Mouse (Mus musculus) forebrain, embryonic 12.5 days (tissue): ENCODE results near the gene Tmprss13. TPM values are rescaled to one million over a fixed set of nuclear protein-coding genes. Genes with fewer than 3 reads are reported as not detected.
A peak's percentile ranks its signal among the peaks of the same experiment; 100 is the strongest.

ENCODE experiments used
- ATAC-seq: fragments of 200-750 bp; cut with Nextera tagmentation; 2 replicates; pipeline ENCODE4 v1.8.0; 2017; ENCODE audit warnings: moderate TSS enrichment; ENCODE audit not compliant: low FRiP score
- H3K27ac ChIP-seq: fragments of 300-500 bp; sonication (generic); 2 replicates; pipeline ENCODE4 v1.5.1; 2016; ENCODE audit warnings: mild to moderate bottlenecking
- H3K27me3 ChIP-seq: fragments of 300-500 bp; sonication (generic); 2 replicates; pipeline ENCODE4 v1.6.1; 2016; ENCODE audit warnings: mild to moderate bottlenecking
- H3K36me3 ChIP-seq: fragments of 300-500 bp; sonication (generic); replicated peaks from 2 replicates; pipeline ENCODE4 v1.6.1; 2016; ENCODE audit warnings: mild to moderate bottlenecking
- H3K4me1 ChIP-seq: fragments of 300-500 bp; sonication (generic); 2 replicates; pipeline ENCODE4 v1.6.1; 2016
- H3K4me2 ChIP-seq: fragments of 300-500 bp; sonication (generic); 2 replicates; pipeline ENCODE4 v1.6.1; 2016; ENCODE audit warnings: mild to moderate bottlenecking, moderate library complexity
- H3K4me3 ChIP-seq: fragments of 300-500 bp; sonication (generic); replicated peaks from 2 replicates; pipeline ENCODE4 v1.5.1; 2016; ENCODE audit warnings: mild to moderate bottlenecking
- H3K9ac ChIP-seq: fragments of 300-500 bp; sonication (generic); 2 replicates; pipeline ENCODE4 v1.6.1; 2016; ENCODE audit warnings: mild to moderate bottlenecking
- H3K9me3 ChIP-seq: fragments of 300-500 bp; sonication (generic); 2 replicates; pipeline ENCODE4 v1.6.1; 2016
- WGBS: fragments of 180-500 bp; shearing (Covaris S2); methylation state at CpG from one replicate; pipeline ENCODE4 v1.1.7; 2016; 5-methylcytosine and 5-hydroxymethylcytosine counted together
- polyA plus RNA-seq: library from polyadenylated mRNA; unstranded; fragments of >200 nt; fragmentation: Nextera tagmentation; extraction: Ambion mirVana; gene quantifications from 2 replicates; pipeline ENCODE4 v1.2.1, GENCODE M21; 2016

Gene Tmprss13
- 0.08 TPM in 1 of 2 replicates, not detected in the other for polyA plus RNA-seq

- no peak for ATAC-seq
- Histone ChIP-seq H3K4me2 (no peak within 1 kb of the TSS), H3K27ac (no peak within 1 kb of the TSS), H3K27me3 (no peaks in the 10 kb centered on the region; the same call in none of the 2 replicates), H3K9me3 (no peaks in the 10 kb centered on the region), H3K4me1 (no peaks in the 10 kb centered on the region), H3K9ac (no peak within 1 kb of the TSS), H3K4me3 (no peak within 1 kb of the TSS), H3K36me3 (no peaks in the 10 kb centered on the region)
- 46% methylated on average over 14 of the region's 14 CpGs for WGBS
Observed at GRCm38 (mm10) chr9:45318855-45319254, at the start of gene Tmprss13. TSS of gene Tmprss13 (plus strand) at chr9:45319100.

- no peaks in the 10 kb centered on the region for H3K9me3 ChIP-seq
- 50% methylated on average over 5 of the region's 5 CpGs for WGBS
- peaks cover 11% of the 10 kb centered on the region for H3K4me1 ChIP-seq
- H3K27me3 ChIP-seq: peaks cover 47% of the 10 kb centered on the region
- H3K36me3 ChIP-seq: no peaks in the 10 kb centered on the region
- H3K9ac ChIP-seq: no peak overlapping the region
- no peak overlapping the region for H3K27ac ChIP-seq
- ATAC-seq: no peak
- no peak overlapping the region for H3K4me2 ChIP-seq
- H3K4me3 ChIP-seq: no peak overlapping the region
Observed at GRCm38 (mm10) chr9:45272213-45272612, 46.7 kb upstream of the Tmprss13 start.

GRCm38 (mm10) chr9:45274218-45274617 lies 44.7 kb upstream of the Tmprss13 start:
- Histone ChIP-seq H3K27me3 (peaks cover 27% of the 10 kb centered on the region), H3K4me1 (peaks cover 2% of the 10 kb centered on the region; the same call in 1 of the 2 replicates), H3K27ac (no peak overlapping the region), H3K4me2 (no peak overlapping the region), H3K4me3 (no peak overlapping the region), H3K36me3 (no peaks in the 10 kb centered on the region), H3K9ac (no peak overlapping the region), H3K9me3 (no peaks in the 10 kb centered on the region)
- no peak for ATAC-seq
- 90% methylated on average over 4 of the region's 4 CpGs for WGBS

GRCm38 (mm10) chr9:45274635-45275034 lies 44.3 kb upstream of the Tmprss13 start:
- Histone ChIP-seq H3K27me3 (peaks cover 22% of the 10 kb centered on the region), H3K27ac (no peak overlapping the region), H3K9ac (no peak overlapping the region), H3K4me2 (no peak overlapping the region), H3K36me3 (no peaks in the 10 kb centered on the region), H3K4me3 (no peak overlapping the region), H3K4me1 (no peaks in the 10 kb centered on the region), H3K9me3 (no peaks in the 10 kb centered on the region)
- no peak for ATAC-seq
- WGBS: 90% methylated on average over 2 of the region's 2 CpGs

GRCm38 (mm10) chr9:45280059-45280458 lies 38.8 kb upstream of the Tmprss13 start:
- 80% methylated on average over 3 of the region's 3 CpGs for WGBS
- Histone ChIP-seq H3K4me3 (no peak overlapping the region), H3K4me1 (no peaks in the 10 kb centered on the region), H3K4me2 (no peak overlapping the region), H3K9ac (no peak overlapping the region), H3K27me3 (no peaks in the 10 kb centered on the region), H3K9me3 (no peaks in the 10 kb centered on the region), H3K36me3 (no peaks in the 10 kb centered on the region), H3K27ac (no peak overlapping the region)
- no peak for ATAC-seq

- Histone ChIP-seq H3K27me3 (no peaks in the 10 kb centered on the region), H3K4me3 (no peak overlapping the region), H3K36me3 (no peaks in the 10 kb centered on the region), H3K4me2 (no peak overlapping the region), H3K4me1 (no peaks in the 10 kb centered on the region), H3K27ac (no peak overlapping the region), H3K9me3 (no peaks in the 10 kb centered on the region), H3K9ac (no peak overlapping the region)
- no peak for ATAC-seq
- 74% methylated on average over 3 of the region's 3 CpGs for WGBS
Observed at GRCm38 (mm10) chr9:45280891-45281290, 38.0 kb upstream of the Tmprss13 start.

GRCm38 (mm10) chr9:45282466-45282865 lies 36.4 kb upstream of the Tmprss13 start:
- Histone ChIP-seq H3K36me3 (no peaks in the 10 kb centered on the region), H3K9ac (no peak overlapping the region), H3K4me3 (no peak overlapping the region), H3K27ac (no peak overlapping the region), H3K4me2 (no peak overlapping the region), H3K4me1 (no peaks in the 10 kb centered on the region), H3K9me3 (no peaks in the 10 kb centered on the region), H3K27me3 (no peaks in the 10 kb centered on the region)
- 88% methylated on average over 5 of the region's 5 CpGs for WGBS
- ATAC-seq: no peak

GRCm38 (mm10) chr9:45291481-45292168 lies 27.3 kb upstream of the Tmprss13 start:
- WGBS: 87% methylated on average over 11 of the region's 11 CpGs
- H3K27ac ChIP-seq: no peak overlapping the region
- no peaks in the 10 kb centered on the region for H3K27me3 ChIP-seq
- H3K9ac ChIP-seq: no peak overlapping the region
- H3K4me2 ChIP-seq: no peak overlapping the region
- no peaks in the 10 kb centered on the region for H3K9me3 ChIP-seq
- H3K36me3 ChIP-seq: no peaks in the 10 kb centered on the region
- ATAC-seq: no peak
- no peak overlapping the region for H3K4me3 ChIP-seq
- no peaks in the 10 kb centered on the region for H3K4me1 ChIP-seq

GRCm38 (mm10) chr9:45294210-45295011 lies 24.5 kb upstream of the Tmprss13 start:
- WGBS: 67% methylated on average over 10 of the region's 10 CpGs
- H3K4me3 ChIP-seq: no peak overlapping the region
- no peak for ATAC-seq
- 0 out of 2 replicates have a peak, but pooled peaks cover 3% of the 10 kb centered on the region for H3K27me3 ChIP-seq
- H3K9ac ChIP-seq: no peak overlapping the region
- no peaks in the 10 kb centered on the region for H3K4me1 ChIP-seq
- H3K36me3 ChIP-seq: no peaks in the 10 kb centered on the region
- no peaks in the 10 kb centered on the region for H3K9me3 ChIP-seq
- H3K27ac ChIP-seq: no peak overlapping the region
- no peak overlapping the region for H3K4me2 ChIP-seq

- H3K27ac ChIP-seq: no peak overlapping the region
- H3K4me3 ChIP-seq: no peak overlapping the region
- 85% methylated on average over 11 of the region's 11 CpGs for WGBS
- H3K9me3 ChIP-seq: no peaks in the 10 kb centered on the region
- ATAC-seq: no peak
- H3K4me2 ChIP-seq: no peak overlapping the region
- no peaks in the 10 kb centered on the region for H3K36me3 ChIP-seq
- H3K27me3 ChIP-seq: 0 out of 2 replicates have a peak, but pooled peaks cover 3% of the 10 kb centered on the region
- H3K4me1 ChIP-seq: no peaks in the 10 kb centered on the region
- no peak overlapping the region for H3K9ac ChIP-seq
Observed at GRCm38 (mm10) chr9:45299231-45300006, 19.5 kb upstream of the Tmprss13 start.

GRCm38 (mm10) chr9:45300422-45301104 lies 18.3 kb upstream of the Tmprss13 start:
- Histone ChIP-seq H3K4me1 (no peaks in the 10 kb centered on the region), H3K9ac (no peak overlapping the region), H3K4me2 (peak overlapping the region; percentile 51), H3K27ac (no peak overlapping the region), H3K4me3 (peak overlapping the region; percentile 28), H3K36me3 (no peaks in the 10 kb centered on the region), H3K9me3 (no peaks in the 10 kb centered on the region), H3K27me3 (0 out of 2 replicates have a peak, but pooled peaks cover 3% of the 10 kb centered on the region)
- ATAC-seq: peak; percentile 83
- 17% methylated on average over 20 of the region's 20 CpGs for WGBS
